Mouse (Mus musculus) testis, postnatal 14 days (tissue): ENCODE measurements around the gene Tmigd1.
A peak's percentile ranks its signal among the peaks of the same experiment; 100 is the strongest.
"Not testable (repeated sequence)": the region's sequence is repeated elsewhere in the genome, so short reads cannot be mapped to it uniquely, and the experiment has no call there.

Experiments used
- DNase-seq: peaks from one replicate; pipeline ENCODE4 v3.0.0; 2021; ENCODE audit warnings: low spot score

The Tmigd1 gene

DNA sequence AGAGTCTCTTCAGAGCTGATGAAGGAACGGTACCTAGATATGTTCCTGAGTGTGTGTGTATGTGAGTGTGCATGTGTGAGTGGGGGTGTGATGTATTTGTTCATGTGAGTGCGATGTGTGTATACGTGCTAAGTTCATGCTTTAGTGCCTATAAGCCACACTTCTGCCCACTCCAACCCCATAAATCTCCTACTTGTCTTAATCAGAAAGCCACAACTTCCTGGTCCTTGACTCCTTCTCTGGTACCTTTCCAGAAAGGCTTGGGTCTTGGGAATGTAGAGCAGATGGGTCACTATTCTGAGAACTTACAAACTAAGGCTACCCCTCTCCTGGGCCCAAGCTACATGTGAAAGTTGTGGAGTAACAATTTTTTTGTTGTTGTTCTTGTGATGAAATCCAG, 3.2 kb upstream of the Tmigd1 start:
- no peak for DNase-seq

DNA sequence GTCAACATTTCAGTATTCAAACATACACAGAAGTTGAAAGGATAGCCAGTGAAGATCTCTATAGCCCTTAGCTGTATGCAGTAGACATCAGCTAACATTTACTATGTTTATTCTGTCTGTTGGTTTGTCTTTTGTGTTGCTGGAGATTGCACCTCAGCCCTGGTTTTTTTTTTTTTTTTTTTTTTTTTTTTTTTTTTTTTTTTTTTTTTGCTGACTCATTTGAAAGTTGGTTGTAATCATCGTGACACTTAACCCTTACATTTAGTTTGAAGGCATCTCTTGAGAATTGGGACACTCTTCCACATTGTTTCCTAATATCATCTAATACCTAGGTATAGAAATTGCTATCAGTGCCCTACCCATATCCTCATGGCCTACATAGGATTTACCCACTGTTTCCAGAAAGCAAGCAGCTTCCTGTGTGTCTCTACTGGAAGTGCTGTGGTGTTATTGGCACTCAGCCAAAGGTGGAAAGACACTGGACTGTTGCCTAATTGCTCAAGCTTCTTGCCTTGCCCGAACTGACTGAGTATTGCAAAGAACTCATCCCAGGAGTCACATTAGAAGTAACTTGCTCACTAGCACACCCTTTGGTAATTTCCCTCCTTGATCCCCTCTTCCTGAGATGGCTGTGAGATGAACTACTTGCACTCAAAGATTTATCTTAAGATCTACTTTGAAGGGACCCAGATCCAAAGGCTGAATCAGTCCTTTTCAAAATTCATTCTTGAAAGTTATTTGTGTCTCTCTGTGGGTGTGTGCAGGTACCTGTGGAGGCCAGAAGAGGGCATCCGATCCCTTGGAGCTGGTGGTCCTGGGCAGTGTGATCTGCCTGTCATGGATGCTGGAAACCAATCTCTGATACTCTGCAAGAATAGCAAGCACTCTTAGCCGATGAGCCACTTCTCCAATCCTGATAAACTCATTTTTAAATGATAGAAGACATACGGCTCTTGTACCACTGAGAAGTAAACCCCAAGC, 1.9 kb upstream of the Tmigd1 start:
- DNase-seq: no peak

DNA sequence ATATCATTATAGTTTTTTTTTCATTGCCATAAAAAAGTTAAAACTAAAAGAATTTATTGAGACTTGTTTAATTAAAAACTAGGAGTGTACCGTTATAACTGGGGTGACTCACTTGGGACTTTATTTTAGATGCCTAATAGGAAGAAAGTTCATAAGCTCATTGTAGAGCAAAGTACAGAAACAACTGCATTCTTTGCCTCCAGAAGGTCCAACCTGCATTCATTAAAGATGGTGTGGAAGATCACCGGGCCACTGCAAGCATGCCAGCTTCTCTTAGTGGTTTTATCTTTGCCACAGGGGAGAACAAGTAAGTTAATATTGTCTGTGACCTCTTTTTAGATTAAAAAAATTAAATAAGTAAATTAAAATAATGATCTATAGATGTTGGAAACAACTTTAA, 2.4 kb downstream of the Tmigd1 start:
- no peak for DNase-seq

DNA sequence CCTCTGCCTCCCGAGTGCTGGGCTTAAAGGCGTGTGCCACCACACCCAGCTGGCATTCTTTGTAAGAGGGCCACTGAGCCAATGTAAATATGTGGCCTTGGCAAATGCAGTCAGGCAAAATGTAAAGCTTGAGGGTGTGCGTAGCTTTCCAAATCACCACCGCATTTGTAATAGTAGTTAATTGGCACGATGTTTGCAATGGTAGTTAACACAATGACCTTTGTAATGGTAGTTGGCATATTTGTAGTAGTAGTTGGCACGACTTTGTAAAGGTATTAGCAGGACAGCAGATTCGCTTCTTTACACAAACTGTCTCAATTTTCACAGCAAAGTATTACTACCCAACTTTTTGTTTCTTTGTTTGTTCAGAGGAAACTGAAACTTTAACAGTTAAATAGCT, 6.7 kb downstream of the Tmigd1 start:
- no peak for DNase-seq

DNA sequence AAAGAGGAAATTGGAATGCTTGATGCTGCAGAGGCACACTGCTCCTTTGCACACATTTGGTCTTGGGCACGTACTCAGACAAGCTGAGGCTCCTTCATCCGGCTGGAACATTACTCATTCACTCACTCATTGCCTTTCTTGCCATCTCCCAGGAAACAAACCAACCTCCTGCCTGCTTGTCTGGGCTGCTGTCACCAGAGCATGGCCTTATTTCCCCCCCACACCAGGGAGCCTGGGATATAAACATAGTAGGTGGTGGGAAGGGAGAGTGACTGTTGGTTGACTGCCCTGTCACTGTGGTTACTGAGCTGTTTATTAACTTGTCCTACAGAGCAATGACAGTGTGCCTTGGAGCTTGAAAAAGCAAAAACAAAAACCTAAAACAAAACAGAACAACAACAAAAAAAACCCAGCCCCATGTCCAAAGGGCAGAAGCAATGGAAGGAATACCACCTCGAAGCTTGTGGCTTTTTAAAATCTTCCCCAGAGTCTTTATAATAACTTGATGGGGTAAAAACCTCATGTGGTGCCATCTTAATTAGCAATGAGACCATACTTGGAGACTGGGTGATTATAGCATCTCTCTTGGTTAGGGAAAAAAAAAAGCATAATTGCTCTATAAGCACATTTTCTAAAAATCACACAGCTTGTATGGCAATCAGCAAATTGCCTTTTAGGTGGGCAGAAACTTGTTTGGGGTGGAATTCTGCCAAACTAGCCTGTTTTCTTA, 9.5 kb downstream of the Tmigd1 start:
- DNase-seq: no peak

DNA sequence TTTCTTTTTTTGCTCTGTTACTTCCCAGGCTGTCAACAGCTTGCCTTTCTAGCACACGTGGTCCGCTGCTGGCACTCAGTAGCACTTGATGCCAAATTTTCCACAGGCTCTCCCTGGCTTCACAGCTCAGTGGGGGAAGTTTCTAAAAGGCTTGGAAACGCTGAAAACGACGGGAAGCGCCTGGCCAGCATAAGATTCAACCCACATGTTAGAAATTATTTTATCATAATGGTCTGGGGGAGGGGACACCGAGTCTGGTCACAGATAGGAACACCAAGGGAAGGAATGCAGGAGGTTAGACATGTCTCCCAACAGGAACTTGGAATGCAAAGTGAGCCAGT, 10.1 kb downstream of the Tmigd1 start:
- DNase-seq: no peak

DNA sequence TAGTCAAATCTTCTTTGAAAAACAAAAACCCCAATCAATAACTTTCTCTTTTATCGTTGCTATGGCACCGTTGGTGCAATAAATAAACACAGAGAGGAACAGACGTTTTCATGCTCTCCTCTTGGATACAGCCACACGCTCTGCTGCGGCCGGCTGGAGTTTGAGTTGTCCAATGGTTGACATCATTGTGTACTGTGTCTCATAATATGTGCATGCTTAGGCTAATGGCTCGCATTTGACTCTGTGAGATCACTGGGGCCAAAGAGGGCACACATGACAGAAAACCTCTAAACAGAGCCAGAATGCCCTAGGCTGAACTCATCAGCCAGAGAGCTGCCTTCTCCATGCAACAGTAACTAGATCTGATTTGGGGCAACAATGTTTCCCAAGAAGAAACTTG, 12.4 kb downstream of the Tmigd1 start:
- DNase-seq: no peak

DNA sequence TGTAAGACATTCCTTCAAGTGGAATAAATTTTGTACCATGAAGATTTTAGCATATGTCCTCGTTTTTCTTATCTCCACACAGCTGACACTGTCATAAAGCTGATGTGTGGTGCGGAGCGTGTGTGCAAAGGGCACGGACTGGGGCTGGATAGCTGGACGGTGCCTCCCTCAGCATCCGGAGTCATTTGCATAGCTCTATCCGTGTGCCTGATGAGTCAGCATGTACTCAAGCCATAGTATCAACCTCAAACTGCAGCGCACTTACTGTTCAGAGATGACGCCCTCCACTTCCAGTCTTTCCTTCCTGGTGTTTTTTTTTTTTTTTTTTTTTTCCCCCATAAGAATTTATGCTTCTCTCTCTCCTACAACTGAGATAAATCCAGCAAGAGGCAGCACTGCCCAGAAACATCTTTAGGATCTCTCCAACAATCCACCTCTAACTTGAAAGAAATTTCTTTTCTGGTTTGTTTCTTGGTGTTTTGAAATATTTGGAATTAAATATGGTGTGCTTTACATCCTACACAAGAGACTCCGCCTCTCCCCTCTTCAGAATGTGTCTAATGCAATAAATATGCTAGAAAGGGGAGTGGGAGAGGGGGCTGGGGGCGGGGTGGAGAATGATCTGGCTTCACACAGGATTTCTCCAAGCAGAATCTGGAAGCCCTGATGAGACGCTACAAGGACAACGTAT, 14.7 kb downstream of the Tmigd1 start:
- DNase-seq: no peak

DNA sequence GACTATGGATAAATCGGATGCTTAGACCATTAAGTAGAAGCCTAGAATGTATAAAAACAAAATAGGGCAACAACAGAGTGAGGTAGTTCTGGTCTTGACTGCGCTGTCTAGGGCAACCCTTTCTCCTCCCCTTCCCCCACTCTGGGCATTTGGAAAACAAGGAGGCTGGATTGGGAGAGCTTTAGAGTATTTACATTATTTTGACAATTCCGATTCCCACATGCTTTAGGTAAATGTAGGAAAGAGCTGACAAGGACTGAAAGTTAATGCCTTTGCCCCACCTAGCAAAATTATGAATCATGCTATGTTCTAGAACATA, 15.2 kb downstream of the Tmigd1 start:
- no peak for DNase-seq

DNA sequence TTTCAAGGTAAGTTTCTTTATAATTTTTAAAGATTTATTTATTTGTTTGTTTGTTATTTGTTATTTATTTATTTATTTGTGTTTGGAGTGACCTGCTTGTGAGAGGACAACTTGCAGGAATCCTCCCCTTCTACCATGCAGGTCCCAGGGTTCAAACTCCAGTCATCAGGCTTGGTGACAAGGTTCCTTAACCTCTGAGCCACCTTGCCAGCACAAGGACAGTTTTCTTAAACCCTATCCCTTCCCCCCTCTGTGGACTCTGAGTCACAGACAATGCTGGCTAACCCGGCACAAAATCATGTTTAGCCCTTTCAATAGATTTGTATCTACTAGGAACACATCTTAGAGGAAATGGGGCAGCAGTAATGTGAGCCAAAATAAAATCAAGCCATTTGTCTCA, 18.6 kb downstream of the Tmigd1 start:
- DNase-seq: no peak

DNA sequence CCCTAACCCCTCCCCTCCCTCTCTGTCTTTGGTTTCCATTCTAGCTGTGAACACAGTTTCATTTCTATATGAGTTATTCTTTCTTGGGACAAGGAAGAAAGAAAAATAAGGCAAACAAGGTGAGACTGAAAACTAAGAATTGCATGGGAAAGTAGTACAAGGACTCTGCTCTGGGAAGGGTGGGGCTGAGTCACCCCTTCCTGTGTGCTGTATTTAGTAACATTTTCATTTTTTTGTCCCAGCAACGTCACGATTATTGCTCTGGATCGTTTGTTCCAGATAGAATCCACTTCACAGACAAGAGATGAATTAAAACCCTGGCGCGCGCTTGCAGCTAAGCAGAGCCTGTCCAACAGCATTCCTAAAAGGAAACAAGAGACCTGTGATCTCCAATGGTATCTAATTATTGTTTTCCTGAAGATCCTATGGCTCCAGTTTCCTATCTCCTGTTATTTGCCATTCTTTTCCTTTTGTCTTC, 22.8 kb downstream of the Tmigd1 start, which contains the start of gene Blmh:
Blmh (plus strand) TSS at position 51 of the 478 bp plus-strand sequence.
- DNase-seq: no peak

DNA sequence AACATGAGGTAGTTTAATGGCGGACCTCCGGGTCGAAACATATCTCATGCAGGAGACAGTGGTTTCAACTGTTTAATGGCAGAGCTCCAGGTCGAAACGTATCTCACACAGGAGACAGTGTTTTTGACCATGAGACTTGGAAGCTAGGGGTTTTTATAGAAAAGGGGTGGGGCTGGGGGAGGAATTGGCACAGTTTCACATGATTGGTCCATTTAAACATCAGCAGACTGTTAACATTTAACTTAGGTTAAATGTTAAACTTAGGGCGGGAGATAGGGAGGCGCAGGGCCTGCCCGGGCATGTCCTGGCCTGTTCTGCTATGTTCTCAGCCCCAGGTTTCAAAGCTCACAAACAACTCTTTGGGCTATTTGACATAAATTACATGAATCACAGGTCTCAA, 26.6 kb downstream of the Tmigd1 start:
- DNase-seq: not testable (repeated sequence)

DNA sequence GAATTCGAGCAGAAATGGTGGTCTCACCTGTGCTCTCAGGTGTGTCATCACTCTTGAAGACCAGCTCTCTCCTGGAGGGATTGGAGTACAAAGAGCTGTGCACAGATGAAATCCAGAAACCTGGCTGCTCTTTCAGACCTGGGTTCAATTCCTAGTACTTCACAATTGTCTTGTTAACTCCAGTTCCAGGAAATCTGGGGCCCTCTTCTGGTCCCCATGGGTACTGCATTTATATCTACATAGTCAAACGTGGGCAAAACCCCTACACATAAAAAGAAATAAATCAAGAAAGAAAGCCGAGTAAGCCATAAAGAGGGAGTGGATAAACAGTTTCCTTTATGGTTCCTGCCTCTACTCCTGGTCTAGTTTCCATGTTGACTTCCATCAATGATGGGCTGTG, 31.2 kb downstream of the Tmigd1 start:
- DNase-seq: no peak

DNA sequence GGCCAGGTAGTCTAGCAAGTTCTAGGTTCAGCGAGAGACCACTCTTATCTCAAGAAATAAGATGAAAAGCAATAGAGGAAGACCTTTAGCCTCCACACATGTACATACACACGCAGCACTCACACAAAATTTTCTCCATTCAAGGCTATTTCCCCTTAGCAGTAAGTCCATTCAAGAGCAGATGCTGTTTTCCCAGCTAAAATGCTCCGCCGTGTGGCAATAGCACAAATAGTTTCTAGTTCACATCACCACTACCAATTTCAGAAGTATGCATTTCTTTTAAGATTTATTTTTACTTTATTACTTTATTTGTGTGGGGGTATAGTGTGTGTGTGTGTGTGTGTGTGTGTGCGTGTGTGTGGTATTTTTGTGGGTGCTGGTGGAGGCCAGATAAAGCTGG, 34.6 kb downstream of the Tmigd1 start:
- DNase-seq: no peak

DNA sequence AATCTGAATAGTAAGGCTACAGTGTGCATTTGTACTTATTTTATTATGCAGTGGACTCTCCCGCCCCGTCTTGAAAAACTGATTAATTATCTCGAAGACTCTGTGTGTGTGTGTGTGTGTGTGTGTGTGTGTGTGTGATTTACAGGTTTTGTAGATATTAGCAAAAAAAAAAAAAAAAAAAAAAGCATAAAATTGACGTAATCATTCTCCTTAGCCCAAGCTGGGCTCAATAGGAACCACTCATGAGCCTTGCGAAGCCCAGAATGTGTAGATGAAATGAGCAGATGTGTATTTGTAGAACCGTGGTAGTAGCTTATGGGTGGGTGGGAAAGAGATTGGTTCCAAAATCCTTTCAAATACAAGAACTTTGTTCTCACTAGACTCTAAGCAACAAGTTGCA, 42.9 kb downstream of the Tmigd1 start:
- no peak for DNase-seq

DNA sequence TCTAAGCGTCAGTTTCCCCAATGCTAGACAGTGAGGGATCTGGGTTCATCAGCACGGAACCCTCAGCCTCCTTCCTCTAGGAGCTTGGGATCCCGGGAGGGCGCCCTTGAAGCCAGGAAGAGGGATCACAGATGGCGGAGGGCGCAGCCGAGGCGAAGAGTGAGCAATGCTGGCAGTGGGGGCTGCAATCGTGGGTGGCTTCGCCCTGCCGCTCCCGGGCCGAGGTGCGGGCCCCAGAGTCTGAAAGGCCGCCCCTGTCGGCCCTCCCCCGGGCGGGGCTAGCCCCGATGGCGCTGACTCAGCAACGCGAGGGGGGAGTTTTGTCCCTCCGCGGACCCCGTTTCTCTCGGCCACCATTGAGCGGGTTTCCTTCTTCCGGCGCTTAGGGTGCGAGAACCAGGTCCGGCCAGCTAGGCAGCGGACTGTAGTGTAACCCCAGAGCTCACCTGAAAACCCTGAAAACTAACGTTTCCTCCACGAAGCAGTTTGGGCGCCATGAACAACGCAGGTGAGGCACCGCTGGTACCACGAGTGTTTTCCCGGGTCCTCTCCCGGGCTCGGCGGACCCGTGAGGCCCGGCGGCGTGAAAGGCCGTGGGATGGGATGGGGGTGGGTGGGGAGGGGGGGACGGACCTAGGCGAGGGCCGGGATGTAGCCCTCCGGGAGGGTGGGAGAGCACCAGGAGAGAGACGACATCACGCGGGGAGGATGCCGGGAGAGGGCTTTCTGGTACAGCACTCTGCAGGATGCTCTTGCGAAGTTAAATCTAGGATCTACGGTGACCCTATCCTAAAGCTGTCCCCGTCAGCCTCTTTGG, 43.6 kb downstream of the Tmigd1 start:
- DNase-seq: peak; percentile 92

DNA sequence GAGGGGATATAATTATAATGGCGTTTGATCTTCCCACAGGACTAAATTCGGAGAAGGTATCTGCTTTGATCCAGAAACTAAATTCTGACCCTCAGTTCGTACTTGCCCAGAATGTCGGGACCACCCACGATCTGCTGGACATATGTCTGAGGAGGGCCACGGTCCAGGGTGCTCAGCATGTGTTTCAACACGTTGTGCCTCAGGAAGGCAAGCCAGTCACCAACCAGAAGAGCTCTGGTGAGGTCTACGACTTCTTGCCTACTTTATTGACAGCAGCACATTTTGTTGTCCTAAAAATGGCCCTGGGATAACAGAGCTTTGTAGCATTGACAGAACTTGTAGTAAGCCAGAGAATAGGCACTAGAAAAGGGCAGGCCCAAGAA, 44.2 kb downstream of the Tmigd1 start:
- DNase-seq: no peak

DNA sequence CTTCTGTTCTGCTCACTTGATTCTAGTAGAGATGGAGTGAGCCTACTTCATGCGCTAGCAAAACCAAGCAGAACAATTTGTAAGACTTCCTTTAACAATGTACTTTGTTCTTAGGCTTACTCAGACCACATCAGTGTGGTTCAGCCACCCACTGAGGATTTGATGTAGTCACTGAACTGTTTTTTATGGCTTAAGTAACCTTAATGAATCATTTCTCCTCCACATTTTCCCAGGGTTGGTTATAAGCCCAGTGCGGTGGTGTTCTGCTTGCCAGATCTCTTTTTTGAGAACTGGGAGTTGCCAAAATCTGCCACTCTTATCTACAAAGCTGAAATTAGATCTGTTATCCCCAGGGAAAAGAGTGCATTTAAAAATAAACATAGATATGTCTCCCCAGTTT, 51.6 kb downstream of the Tmigd1 start:
- DNase-seq: no peak

DNA sequence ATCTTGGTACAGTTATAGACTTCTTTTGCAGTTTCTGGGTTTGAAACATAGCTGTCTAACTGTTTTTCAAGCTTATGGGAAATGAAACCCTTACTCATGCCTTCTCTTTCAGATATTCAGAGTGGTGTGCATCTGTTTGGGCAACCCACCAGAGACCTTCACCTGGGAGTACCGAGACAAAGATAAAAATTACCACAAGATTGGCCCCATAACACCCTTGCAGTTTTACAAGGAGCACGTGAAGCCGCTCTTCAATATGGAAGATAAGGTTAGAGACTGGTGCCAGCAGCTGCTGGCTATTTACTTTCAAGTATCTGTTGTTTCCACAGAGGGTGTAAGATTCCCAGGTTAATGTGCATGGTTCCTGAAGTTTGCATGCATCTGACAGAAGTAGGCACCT, 63.7 kb downstream of the Tmigd1 start:
- DNase-seq: no peak
